Mouse (Mus musculus) bone marrow macrophage, adult 2 months (primary cell): ENCODE measurements around the gene Mad1l1.

Experiments used
- CTCF ChIP-seq: IDR thresholded peaks from 2 replicates; pipeline ENCODE4 v1.5.1; 2012; ENCODE audit warnings: low read depth, mild to moderate bottlenecking, low read length, moderate library complexity
- POLR2A ChIP-seq: IDR thresholded peaks from 2 replicates; pipeline ENCODE4 v1.6.1; 2012; ENCODE audit warnings: mild to moderate bottlenecking, low read depth, low read length, borderline replicate concordance

DNA sequence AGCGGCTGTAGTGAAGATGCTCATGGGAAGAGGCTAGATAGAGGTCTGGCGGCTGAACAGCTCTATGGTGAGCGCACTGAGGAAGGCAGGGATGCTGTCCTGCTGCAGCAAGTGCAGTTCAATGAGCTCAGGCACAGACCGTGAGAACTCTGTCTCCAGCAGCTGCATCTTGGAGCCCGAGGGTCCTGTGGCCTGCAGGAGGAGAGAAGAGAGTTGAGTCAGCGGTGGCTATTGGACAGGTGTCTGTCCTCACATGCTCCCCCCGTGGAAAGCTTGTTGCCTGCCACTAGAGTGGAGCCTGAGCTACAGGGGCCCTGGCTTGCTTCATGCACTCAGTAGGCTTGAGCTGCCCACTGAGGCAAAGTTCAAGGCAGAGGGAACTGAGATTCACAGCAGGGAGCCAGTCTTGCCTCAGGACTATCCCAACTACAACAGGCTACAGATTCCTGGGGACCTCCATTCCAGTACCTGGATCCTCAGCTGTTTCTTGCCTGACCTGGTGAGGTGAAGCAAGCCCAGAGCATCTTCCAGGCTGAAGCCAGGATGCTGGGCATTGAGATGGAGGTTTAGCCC is 312.2 kb downstream of the Mad1l1 start:
- TF ChIP-seq CTCF: no peak
- TF ChIP-seq POLR2A: no peak
